Mouse (Mus musculus) gastrocnemius, postnatal 4 days (tissue): Measurements from ENCODE around the gene Trat1. TPM values are rescaled to one million over a fixed set of nuclear protein-coding genes. Genes with fewer than 3 reads are reported as not detected.

Experiments used
- DNase-seq, 2 experiments: peaks; one replicate each; pipeline ENCODE4 v3.0.0; 2021 to 2022; ENCODE audit warnings: low spot score in 2 of 2, mixed read lengths in 2 of 2
- total RNA-seq, 2 experiments: library from RNA; stranded (reverse); gene quantifications; 2 replicates each; pipeline ENCODE4 v1.2.3; 2021

Gene Trat1
- total RNA-seq, 2 experiments from 2014 or later = not detected

- DNase-seq = no peak
Measured at GRCm38 (mm10) chr16:48720259-48720658, 51.6 kb downstream of the Trat1 start.

- DNase-seq = no peak
Measured at GRCm38 (mm10) chr16:48719679-48720078, 52.1 kb downstream of the Trat1 start.

- DNase-seq = no peak
Measured at GRCm38 (mm10) chr16:48716343-48716742, 55.5 kb downstream of the Trat1 start.

- DNase-seq = no peak
Measured at GRCm38 (mm10) chr16:48701896-48702295, 69.9 kb downstream of the Trat1 start.

Other genes with a start within 250 kb of the Trat1 start
- gene Retnlb, start 44.8 kb upstream of the Trat1 start, total RNA-seq = not detected
- gene Retnla, start 70.5 kb upstream of the Trat1 start, total RNA-seq = not detected
- under 1 TPM in 1 of 2 experiments, not detected in 1; 0.98 TPM for gene Retnlg, start 100.6 kb upstream of the Trat1 start, total RNA-seq
- gene Dzip3, start 222.1 kb upstream of the Trat1 start, total RNA-seq = 10 to 100 TPM; 13.8 to 18.7 TPM
- gene Cip2a, start 222.2 kb upstream of the Trat1 start, total RNA-seq = 10 to 100 TPM; 10.8 to 12.2 TPM